Mouse (Mus musculus) neural tube, embryonic 14.5 days (tissue): ENCODE measurements around the gene Gm11444. TPM values are rescaled to one million over a fixed set of nuclear protein-coding genes. Genes with fewer than 3 reads are reported as not detected.

Source experiments
- ATAC-seq: fragments of 200-750 bp; cut with Nextera tagmentation; 2 replicates; pipeline ENCODE4 v1.8.0; 2017; ENCODE audit warnings: low read depth, mild to moderate bottlenecking, moderate TSS enrichment, moderate library complexity
- H3K27ac ChIP-seq: fragments of 300-500 bp; sonication (generic); 2 replicates; pipeline ENCODE4 v1.5.1; 2014; ENCODE audit warnings: low read depth, mild to moderate bottlenecking, control low read depth, low read length, moderate library complexity, mixed read lengths
- H3K27me3 ChIP-seq: fragments of 300-500 bp; sonication (generic); 2 replicates; pipeline ENCODE4 v1.6.1; 2014; ENCODE audit warnings: low read length; ENCODE audit not compliant: control insufficient read depth, insufficient read depth
- H3K36me3 ChIP-seq: fragments of 300-500 bp; sonication (generic); 2 replicates; pipeline ENCODE4 v1.6.1; 2014; ENCODE audit warnings: low read length, mixed read lengths; ENCODE audit not compliant: control insufficient read depth, insufficient read depth
- H3K4me1 ChIP-seq: fragments of 300-500 bp; sonication (generic); 2 replicates; pipeline ENCODE4 v1.6.1; 2014; ENCODE audit warnings: low read length; ENCODE audit not compliant: control insufficient read depth, insufficient read depth
- H3K4me2 ChIP-seq: fragments of 300-500 bp; sonication (generic); 2 replicates; pipeline ENCODE4 v1.6.1; 2014; ENCODE audit warnings: mild to moderate bottlenecking, low read depth, low read length, control low read depth
- H3K4me3 ChIP-seq: fragments of 300-500 bp; sonication (generic); 2 replicates; pipeline ENCODE4 v1.5.1; 2014; ENCODE audit warnings: low read depth, low read length, control low read depth, mixed read lengths
- H3K9ac ChIP-seq: fragments of 300-500 bp; sonication (generic); replicated peaks from 2 replicates; pipeline ENCODE4 v1.6.1; 2014; ENCODE audit warnings: low read depth, mild to moderate bottlenecking, control low read depth, low read length, mixed read lengths
- H3K9me3 ChIP-seq: fragments of 300-500 bp; sonication (generic); 2 replicates; pipeline ENCODE4 v1.6.1; 2016; ENCODE audit warnings: low read length; ENCODE audit not compliant: control insufficient read depth
- WGBS: fragments of 180-500 bp; shearing (Covaris S2); extraction: QIAGEN DNeasy Blood & Tissue Kit; methylation state at CpG from one replicate; pipeline ENCODE4 v1.1.7; 2014; 5-methylcytosine and 5-hydroxymethylcytosine counted together
- polyA plus RNA-seq: library from polyadenylated mRNA; unstranded; fragments of >200 nt; fragmentation: Nextera tagmentation; extraction: Ambion mirVana; gene quantifications from 2 replicates; pipeline ENCODE4 v1.2.1, GENCODE M21; 2014

Gene Gm11444
- polyA plus RNA-seq, 1 experiment from 2014 or later, result not detected

DNA sequence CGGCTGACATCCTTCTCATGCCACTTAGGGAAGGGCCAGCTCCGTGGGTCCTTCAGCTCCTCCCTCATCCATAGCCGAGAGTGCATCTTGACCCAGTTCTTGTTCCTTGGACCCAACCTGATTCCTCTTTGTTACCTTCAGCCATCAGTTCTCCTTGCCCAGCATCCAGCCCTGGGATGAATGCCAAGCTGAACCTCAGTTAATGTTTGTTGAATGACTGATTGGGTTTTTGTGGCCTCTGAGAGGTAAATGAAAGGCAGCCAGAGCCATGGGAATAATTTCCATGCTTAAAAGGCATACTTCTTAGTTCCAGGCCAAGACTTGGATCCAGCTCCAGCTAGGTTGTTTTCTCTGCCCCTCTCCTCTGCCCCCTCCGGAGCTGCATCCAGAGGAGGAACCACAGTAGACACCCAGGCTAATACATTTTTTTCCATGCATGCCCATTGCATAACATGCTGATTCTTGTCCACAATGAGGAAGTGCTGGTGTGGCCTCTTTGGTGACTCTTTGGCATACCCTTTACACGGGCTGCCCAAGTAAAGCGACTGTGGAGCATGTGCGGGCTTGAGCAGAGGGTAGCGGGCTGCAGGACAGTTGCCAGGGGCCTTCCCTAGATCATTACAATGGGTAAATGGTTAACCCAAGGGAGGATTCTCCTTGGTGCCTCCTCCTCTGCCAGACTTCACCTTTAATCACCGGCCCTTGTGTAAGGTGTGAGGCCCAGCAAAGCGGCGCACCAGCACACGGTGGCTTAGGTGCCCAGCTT lies 37.7 kb downstream of the Gm11444 start:
- no peaks in the 10 kb centered on the region for H3K27me3 ChIP-seq
- 88% methylated on average over 12 of the region's 12 CpGs for WGBS
- H3K4me3 ChIP-seq, result no peak overlapping the region
- no peaks in the 10 kb centered on the region for H3K36me3 ChIP-seq
- no peaks in the 10 kb centered on the region for H3K9me3 ChIP-seq
- no peak for ATAC-seq
- no peaks in the 10 kb centered on the region for H3K4me1 ChIP-seq
- H3K4me2 ChIP-seq, result no peak overlapping the region
- H3K9ac ChIP-seq, result no peak overlapping the region
- H3K27ac ChIP-seq, result no peak overlapping the region

DNA sequence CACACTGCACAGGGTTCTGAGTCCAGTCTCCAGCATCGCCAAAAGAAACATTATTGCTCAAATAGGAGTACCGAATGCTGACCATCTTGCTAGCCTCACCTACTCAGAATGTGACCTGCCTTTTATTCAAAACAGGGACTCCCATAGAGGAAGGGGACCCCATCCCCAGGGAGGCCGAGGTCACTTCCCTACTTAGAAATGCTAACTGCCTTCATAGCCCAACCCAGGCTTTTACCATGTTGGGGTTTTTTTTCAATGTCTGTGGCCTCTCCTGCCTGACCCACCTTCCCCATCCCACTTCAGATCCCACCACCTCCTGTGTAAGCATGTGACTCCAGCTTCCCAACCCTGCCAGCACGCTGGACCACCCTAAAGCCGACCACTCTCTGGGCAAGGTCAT lies 38.5 kb downstream of the Gm11444 start:
- Histone ChIP-seq H3K36me3 (no peaks in the 10 kb centered on the region), H3K9me3 (no peaks in the 10 kb centered on the region), H3K4me1 (no peaks in the 10 kb centered on the region), H3K27ac (no peak overlapping the region), H3K4me2 (no peak overlapping the region), H3K4me3 (no peak overlapping the region), H3K27me3 (no peaks in the 10 kb centered on the region), H3K9ac (no peak overlapping the region)
- ATAC-seq, result no peak
- 87% methylated on average over 5 of the region's 5 CpGs for WGBS

DNA sequence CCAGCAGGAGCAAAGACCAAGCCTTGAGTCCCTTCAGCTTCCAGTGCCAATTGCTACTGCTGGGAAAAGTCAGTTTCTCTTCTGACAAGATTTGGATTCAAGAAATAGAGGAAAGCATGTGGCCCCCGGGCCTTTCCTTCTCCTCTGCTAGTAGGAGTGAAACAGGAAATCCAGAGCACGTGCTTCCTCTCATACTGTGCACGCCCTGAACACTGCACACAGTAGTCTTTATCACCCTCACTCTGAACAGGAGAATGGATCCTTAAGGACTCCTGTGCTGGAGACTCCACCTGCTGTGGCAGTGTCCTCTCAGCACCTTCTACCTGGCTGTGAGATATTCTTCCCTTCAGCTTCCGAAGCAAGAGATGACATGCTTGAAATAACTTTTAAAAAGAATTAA lies 38.9 kb downstream of the Gm11444 start:
- Histone ChIP-seq H3K4me1 (no peaks in the 10 kb centered on the region), H3K4me3 (no peak overlapping the region), H3K9ac (no peak overlapping the region), H3K9me3 (no peaks in the 10 kb centered on the region), H3K27ac (no peak overlapping the region), H3K36me3 (no peaks in the 10 kb centered on the region), H3K27me3 (no peaks in the 10 kb centered on the region), H3K4me2 (no peak overlapping the region)
- WGBS, result 86% methylated on average over 4 of the region's 4 CpGs
- no peak for ATAC-seq

DNA sequence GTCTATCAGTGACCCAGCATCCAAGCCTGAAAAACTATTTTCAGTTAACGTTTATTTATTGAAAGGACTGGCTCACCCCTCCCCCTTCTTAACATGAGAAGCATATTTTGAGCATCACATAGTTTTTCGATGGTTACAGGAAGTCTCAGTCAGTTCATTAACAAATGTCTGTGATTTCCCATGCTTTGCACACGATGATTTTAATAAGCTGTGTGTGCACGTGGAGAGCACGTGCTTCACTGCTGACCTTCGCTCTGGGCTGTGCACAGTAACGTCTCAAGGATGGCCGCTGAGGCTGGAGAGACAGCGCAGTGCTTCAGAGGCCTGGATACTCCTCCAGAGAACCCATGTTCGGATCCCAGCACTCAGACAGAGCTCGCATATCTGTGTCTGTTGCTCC lies 42.8 kb downstream of the Gm11444 start:
- Histone ChIP-seq H3K4me1 (no peaks in the 10 kb centered on the region), H3K9me3 (no peaks in the 10 kb centered on the region), H3K4me2 (no peak overlapping the region), H3K9ac (no peak overlapping the region), H3K27me3 (no peaks in the 10 kb centered on the region), H3K36me3 (no peaks in the 10 kb centered on the region), H3K27ac (no peak overlapping the region), H3K4me3 (no peak overlapping the region)
- no peak for ATAC-seq
- 89% methylated on average over 11 of the region's 11 CpGs for WGBS

DNA sequence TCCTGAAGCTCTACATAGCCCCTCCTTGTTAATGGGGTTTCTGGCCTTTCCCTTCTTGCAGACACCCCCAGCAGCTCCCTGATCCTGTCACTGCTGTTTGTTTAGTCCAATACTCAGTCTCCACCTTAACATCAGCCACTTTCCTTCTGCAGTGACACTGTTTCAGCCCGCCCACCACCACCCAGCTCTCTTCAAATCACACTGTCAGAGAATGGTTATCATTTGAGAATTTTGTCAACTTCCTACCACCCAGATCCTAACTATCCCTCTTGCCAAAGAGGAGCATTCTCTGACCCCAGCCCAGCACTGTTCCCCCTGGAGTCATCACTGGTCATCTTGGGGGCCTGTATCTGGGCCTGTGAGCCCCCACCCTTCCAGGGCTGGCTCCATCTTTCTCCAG lies 44.4 kb downstream of the Gm11444 start:
- Histone ChIP-seq H3K36me3 (no peaks in the 10 kb centered on the region), H3K4me1 (no peaks in the 10 kb centered on the region), H3K4me2 (no peak overlapping the region), H3K4me3 (no peak overlapping the region), H3K9me3 (no peaks in the 10 kb centered on the region), H3K27me3 (no peaks in the 10 kb centered on the region), H3K27ac (no peak overlapping the region), H3K9ac (no peak overlapping the region)
- 93% methylated on average over 1 of the region's 1 CpGs for WGBS
- no peak for ATAC-seq

DNA sequence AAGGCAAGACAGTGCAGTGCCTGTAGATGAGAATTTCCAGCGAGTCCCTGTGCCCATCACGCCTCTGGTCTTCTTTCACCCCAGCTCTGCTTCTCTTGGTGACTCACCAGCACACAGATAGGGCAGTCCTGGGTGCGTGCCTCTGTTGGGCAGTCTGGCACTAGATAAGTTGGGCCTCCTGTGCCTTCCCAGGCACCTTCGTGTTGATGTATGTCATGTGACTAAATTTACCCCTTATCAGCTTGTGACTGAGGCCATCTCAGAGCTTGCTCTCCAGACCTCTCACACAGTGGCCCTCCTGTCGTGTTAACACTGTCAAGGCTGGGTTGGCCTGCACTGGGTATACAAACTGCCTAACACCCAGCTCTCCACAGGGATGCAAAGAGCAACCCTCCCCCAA lies 46.1 kb downstream of the Gm11444 start:
- ATAC-seq, result no peak
- H3K9me3 ChIP-seq, result no peaks in the 10 kb centered on the region
- no peaks in the 10 kb centered on the region for H3K27me3 ChIP-seq
- no peak overlapping the region for H3K9ac ChIP-seq
- no peaks in the 10 kb centered on the region for H3K36me3 ChIP-seq
- H3K4me3 ChIP-seq, result no peak overlapping the region
- WGBS, result 87% methylated on average over 5 of the region's 5 CpGs
- H3K27ac ChIP-seq, result no peak overlapping the region
- no peaks in the 10 kb centered on the region for H3K4me1 ChIP-seq
- H3K4me2 ChIP-seq, result no peak overlapping the region

DNA sequence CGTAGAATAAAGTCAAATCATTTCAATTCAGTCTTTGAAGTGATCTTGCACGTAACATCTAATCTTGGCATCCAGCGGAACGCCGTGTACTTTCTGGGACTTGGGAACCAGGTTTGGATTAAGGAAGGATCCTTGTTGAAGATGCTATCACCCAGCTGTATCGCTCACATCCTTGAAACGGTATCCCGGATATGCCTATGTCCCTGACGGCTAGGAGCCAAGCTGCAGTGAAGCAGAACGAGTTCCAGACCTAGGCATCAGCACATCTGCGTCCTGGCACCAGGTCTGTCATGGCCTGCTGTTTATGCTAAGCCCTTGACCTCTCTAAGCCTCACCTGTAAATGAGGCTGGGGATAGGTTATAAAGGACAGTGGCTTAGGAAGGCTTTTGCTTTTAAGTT lies 49.8 kb downstream of the Gm11444 start:
- no peak overlapping the region for H3K4me2 ChIP-seq
- H3K4me1 ChIP-seq, result no peaks in the 10 kb centered on the region
- H3K9me3 ChIP-seq, result no peaks in the 10 kb centered on the region
- ATAC-seq, result no peak
- H3K4me3 ChIP-seq, result no peak overlapping the region
- no peak overlapping the region for H3K27ac ChIP-seq
- no peaks in the 10 kb centered on the region for H3K36me3 ChIP-seq
- no peaks in the 10 kb centered on the region for H3K27me3 ChIP-seq
- 91% methylated on average over 11 of the region's 11 CpGs for WGBS
- H3K9ac ChIP-seq, result no peak overlapping the region

DNA sequence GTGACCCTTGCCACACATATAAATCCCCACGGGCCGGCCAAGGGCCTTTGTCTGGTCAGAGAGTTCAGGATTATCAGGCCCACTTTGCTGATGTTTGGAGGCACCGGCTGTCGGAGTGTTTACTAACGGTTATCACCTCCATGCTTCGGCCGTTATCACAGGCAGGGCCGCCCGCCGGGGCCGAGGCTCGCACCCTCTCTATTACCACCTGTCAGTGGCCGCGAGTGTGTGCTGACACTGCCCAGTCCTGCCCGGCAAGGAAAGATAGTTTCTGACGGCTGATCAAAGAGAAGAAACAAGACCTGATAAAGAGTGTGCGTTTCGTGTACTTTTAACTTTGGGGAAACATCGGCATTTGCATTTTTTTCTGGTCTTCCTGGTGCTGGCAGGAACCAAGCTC lies 50.3 kb downstream of the Gm11444 start:
- Histone ChIP-seq H3K27ac (no peak overlapping the region), H3K9me3 (no peaks in the 10 kb centered on the region), H3K4me2 (no peak overlapping the region), H3K4me1 (no peaks in the 10 kb centered on the region), H3K4me3 (no peak overlapping the region), H3K36me3 (no peaks in the 10 kb centered on the region), H3K9ac (no peak overlapping the region), H3K27me3 (no peaks in the 10 kb centered on the region)
- ATAC-seq, result no peak
- WGBS, result 82% methylated on average over 19 of the region's 19 CpGs

DNA sequence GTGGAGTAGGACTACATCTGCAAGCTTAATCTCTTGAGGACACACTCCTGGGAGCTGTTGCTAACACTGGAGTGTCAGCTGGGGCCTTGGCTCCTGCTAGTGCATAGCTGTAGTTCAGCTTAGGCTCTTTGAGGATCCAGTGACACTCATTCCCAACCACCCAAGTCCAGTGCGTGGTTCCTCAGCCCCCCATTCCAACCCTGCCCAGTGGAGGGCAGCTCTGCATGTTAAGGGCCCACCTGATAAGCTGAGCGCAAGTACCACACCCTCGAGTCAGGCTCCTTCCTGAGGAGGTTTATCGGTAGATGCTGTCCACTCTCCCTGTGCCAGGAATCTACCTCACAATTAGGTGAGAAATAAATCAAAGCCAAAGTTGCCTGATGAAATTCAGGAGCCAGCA lies 50.7 kb downstream of the Gm11444 start:
- Histone ChIP-seq H3K9ac (no peak overlapping the region), H3K36me3 (no peaks in the 10 kb centered on the region), H3K4me1 (no peaks in the 10 kb centered on the region), H3K27me3 (no peaks in the 10 kb centered on the region), H3K9me3 (no peaks in the 10 kb centered on the region), H3K27ac (no peak overlapping the region), H3K4me3 (no peak overlapping the region), H3K4me2 (no peak overlapping the region)
- WGBS, result 86% methylated on average over 4 of the region's 4 CpGs
- no peak for ATAC-seq
